Mouse (Mus musculus): Measurements from ENCODE around the gene March7.

March7 gene

DNA sequence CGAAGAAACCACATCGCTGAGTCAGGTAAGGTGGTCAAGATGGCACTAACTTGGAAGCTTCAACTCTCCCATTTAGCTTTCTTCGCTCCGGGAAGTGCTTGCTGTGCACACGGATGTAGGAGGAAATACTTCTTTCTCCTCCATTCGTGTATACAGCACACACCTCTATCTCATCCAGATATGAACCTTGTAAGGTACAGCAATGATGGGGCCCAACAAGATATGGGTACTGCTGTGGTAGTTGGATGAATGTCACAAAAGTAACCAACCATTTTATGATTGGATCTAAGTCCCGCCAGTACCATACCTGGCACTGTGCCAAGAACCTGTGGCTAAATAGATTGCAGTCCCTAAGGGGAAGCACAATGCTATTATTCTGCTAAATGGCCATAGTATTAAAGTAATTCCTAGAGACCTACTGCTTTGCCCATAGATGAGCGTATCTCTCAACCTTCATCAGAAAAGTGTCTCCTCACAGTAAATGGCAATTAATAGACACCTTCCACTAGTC, 75.5 kb downstream of the March7 start:
- DNase-seq (ENCODE audit: low spot score in 2 of 2), result no peak

DNA sequence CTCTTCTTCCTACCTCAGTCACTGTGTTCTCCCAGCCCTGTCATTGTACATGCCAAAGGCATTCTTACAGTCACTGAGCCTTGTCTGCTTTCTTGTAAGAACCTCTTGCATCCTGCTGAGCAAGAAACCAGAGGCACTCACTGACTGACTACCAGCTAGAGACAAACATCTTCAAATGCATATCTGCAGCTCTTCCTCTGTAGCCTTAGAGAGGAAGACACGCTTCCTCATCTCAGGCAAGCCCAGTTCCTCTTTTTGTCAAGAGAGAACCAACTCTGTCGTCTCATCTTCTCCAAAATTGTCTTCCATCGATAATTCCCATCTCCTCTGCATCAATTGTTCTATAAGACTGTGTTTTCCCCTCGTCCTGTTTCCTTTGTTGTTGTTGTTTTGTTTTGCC, 78.9 kb downstream of the March7 start:
- DNase-seq (ENCODE audit: low spot score in 2 of 2), result no peak

DNA sequence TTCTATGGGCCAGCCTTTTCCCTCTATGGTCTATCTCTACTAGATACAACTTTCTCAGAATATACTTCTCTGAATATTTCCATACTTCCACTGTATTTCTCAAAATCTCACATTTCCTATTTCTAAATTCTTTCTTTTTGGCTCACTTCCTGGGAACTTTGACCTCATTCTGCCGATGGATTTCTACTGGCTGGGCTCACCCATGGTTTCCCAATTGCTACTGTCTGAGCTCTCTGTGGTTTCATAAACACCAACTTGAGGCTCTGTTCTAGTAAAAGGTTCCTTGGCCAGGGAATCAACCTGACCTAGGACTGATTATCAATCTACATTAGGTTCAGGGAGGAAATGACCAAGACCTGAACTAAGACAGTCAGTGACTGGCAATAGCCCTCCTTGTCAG, 79.8 kb downstream of the March7 start:
- no peak for DNase-seq (ENCODE audit: low spot score in 2 of 2)

DNA sequence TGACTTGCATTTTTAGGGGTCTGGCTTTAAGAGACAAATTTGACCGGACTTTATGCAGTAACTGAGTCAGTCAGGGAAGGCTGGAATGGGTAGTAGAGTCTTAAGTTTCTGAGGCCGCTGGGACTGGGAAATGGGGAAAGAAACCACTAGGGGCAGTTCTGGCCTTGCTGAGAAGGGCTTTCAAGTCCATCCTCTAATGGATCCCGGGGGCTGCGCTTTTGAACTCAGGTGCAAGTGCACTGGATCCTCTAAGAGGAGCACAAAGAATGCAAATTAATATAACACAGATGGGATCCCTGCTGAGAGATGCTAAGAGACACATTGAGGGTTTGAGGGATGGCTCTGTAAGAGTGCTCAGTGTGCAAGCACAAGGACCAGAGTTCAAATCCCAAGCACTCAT, 81.7 kb downstream of the March7 start:
- no peak for DNase-seq (ENCODE audit: low spot score in 2 of 2)

DNA sequence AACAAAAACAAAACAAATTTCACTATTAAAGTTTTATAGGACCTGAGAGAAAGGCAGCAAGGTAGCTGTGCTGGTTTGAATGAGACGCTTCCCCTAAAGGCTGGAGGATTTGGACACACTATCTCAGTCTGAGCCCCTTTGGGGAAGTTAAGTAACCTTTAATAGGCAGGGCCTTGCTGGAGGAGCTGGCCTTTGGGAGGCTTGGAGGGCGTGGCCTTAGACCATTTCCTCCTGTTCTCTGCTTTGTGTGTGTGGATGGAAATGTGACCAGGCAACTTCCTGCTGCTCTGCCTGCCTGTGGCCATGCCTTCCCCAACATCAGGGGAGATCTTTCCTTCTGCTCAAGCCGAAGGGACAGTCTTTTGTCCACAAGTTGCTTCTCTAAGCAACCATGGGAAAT, 88.6 kb downstream of the March7 start:
- no peak for DNase-seq (ENCODE audit: low spot score in 2 of 2)

DNA sequence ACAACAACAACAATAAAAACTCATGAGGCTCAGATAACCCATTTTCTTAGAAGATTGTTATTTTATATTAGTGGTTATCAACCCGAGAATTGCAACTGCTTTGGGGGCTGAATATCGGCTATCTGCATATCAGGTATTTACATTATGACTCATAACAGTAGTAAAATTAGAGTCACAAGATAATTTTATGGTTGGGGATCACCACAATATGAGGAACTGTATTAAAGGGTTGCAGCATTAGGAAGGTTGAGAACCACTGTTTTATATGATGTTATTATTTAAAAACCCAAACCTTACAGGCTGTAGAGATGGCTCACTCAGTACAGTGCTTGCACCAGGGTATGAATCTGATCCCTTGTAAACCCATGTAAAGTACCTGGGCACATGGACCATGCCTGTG, 89.6 kb downstream of the March7 start:
- no peak for DNase-seq (ENCODE audit: low spot score in 2 of 2)
